Mouse (Mus musculus) heart, postnatal 4 days (tissue): ENCODE data around the gene Frmd3. TPM values are rescaled to one million over a fixed set of nuclear protein-coding genes. Genes with fewer than 3 reads are reported as not detected.

Source experiments
- total RNA-seq, 2 experiments: library from RNA; stranded (reverse); gene quantifications; 2 replicates each; pipeline ENCODE4 v1.2.3; 2021

The Frmd3 gene
- total RNA-seq, 2 experiments from 2014 or later: 0.16 to 0.19 TPM

Other genes with a start within 250 kb of the Frmd3 start
- under 1 TPM; 0.61 to 0.83 TPM for gene Rasef, start 222.4 kb upstream of the Frmd3 start, total RNA-seq
- gene Gm11758, start 137.2 kb upstream of the Frmd3 start, total RNA-seq: not detected
- gene Gm11757, start 122.3 kb upstream of the Frmd3 start, total RNA-seq: not detected
- gene Gm13871, start 107.5 kb upstream of the Frmd3 start, total RNA-seq: not detected
- gene Gm11756, start 92.7 kb upstream of the Frmd3 start, total RNA-seq: not detected
- gene 2310002L09Rik, start 62.6 kb upstream of the Frmd3 start, total RNA-seq: 1 to 10 TPM; 1.0 to 1.8 TPM
- 10 to 100 TPM; 14.6 to 15.3 TPM for gene Kdm4c, start 229.1 kb downstream of the Frmd3 start, total RNA-seq